Mouse (Mus musculus): ENCODE measurements around the gene Ak7. TPM values are rescaled to one million over a fixed set of nuclear protein-coding genes. Genes with fewer than 3 reads are reported as not detected.

Ak7 gene
- polyA plus RNA-seq, 1 experiment from 2014 or later: 1.0 TPM

DNA sequence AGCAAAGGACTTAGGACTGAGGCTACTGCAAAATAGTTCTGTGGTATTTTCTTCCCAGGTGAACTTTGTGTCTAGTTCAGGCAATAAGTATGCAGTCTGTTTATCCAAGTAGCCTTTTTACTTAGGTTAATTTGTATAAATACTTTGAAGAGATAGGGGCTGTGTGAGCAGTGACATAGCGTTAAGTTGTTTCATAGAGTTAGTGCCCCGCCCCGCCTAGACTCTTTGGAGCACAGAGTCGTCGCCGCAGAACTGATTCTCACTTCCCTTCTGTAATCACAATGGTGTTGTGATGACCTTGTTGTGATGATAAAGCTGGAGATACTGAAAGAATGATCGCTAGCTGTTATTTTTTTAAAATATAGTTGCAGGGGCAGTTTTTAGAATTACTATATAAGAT is 101.6 kb downstream of the Ak7 start:
- no peak for ATAC-seq
- 97% methylated on average over 7 of the region's 7 CpGs for WGBS
- H3K9ac ChIP-seq: no peak overlapping the region
- H3K36me3 ChIP-seq (ENCODE audit: poor library complexity, severe bottlenecking): peaks cover 84% of the 10 kb centered on the region
- H3K4me2 ChIP-seq: no peak overlapping the region
- no peaks in the 10 kb centered on the region for H3K9me3 ChIP-seq (replicated peaks)
- no peak overlapping the region for H3K27ac ChIP-seq
- no peaks in the 10 kb centered on the region for H3K4me1 ChIP-seq
- no peaks in the 10 kb centered on the region for H3K27me3 ChIP-seq
- no peak overlapping the region for H3K4me3 ChIP-seq

DNA sequence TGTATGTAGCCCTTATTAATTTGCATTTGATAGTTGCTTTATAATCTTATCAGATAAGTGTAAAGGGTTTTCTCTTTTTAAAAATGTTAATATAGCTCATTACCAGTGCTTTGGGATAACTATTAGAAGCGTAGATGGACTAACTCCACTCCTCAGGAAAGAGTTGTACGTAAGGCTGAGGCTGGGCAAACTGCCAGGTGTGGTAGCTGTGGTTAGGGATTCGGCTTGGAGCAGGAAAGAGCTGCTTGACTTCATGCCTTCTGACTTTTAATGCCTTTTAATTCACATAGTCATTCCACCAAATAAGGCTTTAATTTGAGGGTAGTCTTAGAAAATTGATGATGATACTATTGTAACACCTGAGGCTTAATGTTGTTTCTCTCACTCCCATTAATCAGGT is 103.2 kb downstream of the Ak7 start:
- Histone ChIP-seq H3K27me3 (no peaks in the 10 kb centered on the region), H3K9me3 (replicated peaks) (no peaks in the 10 kb centered on the region), H3K4me1 (no peaks in the 10 kb centered on the region), H3K36me3 (ENCODE audit: poor library complexity, severe bottlenecking) (peaks cover 80% of the 10 kb centered on the region), H3K4me3 (no peak overlapping the region), H3K27ac (no peak overlapping the region), H3K9ac (no peak overlapping the region), H3K4me2 (no peak overlapping the region)
- no peak for ATAC-seq
- WGBS: 73% methylated on average over 3 of the region's 3 CpGs

DNA sequence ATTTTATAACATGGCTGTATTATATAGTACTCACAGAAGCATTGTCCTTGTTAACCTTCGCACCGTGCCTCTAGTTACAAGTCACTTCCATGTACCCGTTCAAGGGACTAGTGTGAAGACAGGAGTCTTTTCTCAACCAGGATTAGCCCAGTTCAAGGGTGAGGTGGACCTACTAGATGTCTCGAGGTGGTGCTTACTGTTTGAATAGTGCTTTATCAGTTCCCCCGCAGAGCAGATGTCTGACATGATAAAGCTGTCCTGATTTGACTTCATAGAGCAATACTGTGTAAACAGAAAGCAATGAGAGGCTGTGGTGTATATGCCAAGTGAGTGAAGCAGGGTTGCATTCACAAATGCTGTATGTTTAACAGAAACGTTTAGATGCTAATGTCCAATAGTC is 104.8 kb downstream of the Ak7 start:
- Histone ChIP-seq H3K4me3 (no peak overlapping the region), H3K27ac (no peak overlapping the region), H3K9me3 (replicated peaks) (no peaks in the 10 kb centered on the region), H3K4me1 (no peaks in the 10 kb centered on the region), H3K27me3 (no peaks in the 10 kb centered on the region), H3K4me2 (no peak overlapping the region), H3K9ac (no peak overlapping the region), H3K36me3 (ENCODE audit: poor library complexity, severe bottlenecking) (peaks cover 76% of the 10 kb centered on the region)
- 90% methylated on average over 6 of the region's 6 CpGs for WGBS
- ATAC-seq: no peak

DNA sequence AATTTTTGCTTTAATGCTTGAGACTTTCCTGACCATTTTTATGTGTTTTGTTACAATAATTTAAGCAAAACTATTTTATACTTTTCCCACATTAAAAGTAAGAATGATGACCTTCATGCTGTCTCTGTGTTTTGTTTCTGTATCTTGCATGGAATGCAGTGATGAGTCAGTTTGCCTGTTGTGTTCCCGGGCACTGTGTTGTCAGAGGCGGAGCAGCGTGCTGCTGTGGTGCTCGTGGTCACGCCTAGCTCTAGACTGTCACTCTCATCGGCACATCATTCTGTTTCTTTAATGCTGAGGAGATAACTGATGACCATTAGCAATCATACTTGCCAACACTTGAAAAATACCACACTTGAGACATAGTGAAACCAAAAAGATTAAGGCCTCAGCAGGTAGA is 108.2 kb downstream of the Ak7 start:
- no peak for ATAC-seq
- no peak overlapping the region for H3K9ac ChIP-seq
- H3K36me3 ChIP-seq (ENCODE audit: poor library complexity, severe bottlenecking): peaks cover 67% of the 10 kb centered on the region
- H3K4me2 ChIP-seq: no peak overlapping the region
- H3K27me3 ChIP-seq: no peaks in the 10 kb centered on the region
- H3K4me1 ChIP-seq: no peaks in the 10 kb centered on the region
- H3K9me3 ChIP-seq (replicated peaks): no peaks in the 10 kb centered on the region
- H3K27ac ChIP-seq: no peak overlapping the region
- 95% methylated on average over 6 of the region's 6 CpGs for WGBS
- H3K4me3 ChIP-seq: no peak overlapping the region

DNA sequence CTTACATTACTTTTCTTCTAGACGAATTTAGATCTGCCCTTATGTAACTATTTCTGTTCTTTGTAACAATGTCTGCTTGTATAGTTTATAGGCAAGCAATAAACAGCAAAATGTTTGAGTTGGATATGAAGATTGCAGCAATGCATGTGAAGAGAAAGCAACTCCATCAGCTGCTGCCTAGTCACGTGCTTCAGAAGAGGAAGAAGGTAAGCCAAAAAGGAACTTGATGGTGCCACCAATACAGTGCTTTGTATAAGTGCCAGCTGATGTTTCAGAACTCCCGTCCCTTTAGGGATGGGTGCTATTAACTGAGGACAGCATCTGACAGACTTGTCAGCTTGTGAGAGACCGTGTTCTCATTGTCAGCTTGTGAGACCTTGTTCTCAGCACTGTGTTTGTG is 117.7 kb downstream of the Ak7 start:
- no peaks in the 10 kb centered on the region for H3K27me3 ChIP-seq
- no peaks in the 10 kb centered on the region for H3K4me1 ChIP-seq
- no peak overlapping the region for H3K4me3 ChIP-seq
- 85% methylated on average over 4 of the region's 4 CpGs for WGBS
- no peaks in the 10 kb centered on the region for H3K9me3 ChIP-seq (replicated peaks)
- H3K27ac ChIP-seq: no peak overlapping the region
- ATAC-seq: no peak
- peaks cover 87% of the 10 kb centered on the region for H3K36me3 ChIP-seq (ENCODE audit: poor library complexity, severe bottlenecking)
- no peak overlapping the region for H3K9ac ChIP-seq
- H3K4me2 ChIP-seq: no peak overlapping the region

DNA sequence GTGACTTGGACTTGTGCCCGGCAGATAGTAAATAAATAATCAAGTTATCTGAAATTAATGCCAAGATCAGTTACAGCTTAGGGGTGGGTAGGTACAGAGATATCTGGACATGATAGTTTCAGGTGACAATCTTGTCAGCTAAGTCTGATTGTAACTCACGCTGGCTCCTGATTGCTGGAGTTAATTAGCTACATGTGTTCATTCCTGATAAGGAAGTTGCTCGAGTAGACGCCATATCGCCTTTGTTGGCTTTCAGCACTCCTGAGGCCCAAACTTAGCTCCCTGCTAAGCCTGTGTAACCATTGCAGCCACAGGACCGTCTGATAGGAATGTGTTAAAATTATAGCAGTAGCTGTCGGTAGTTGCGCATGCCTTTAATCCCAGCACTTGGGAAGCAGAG is 119.0 kb downstream of the Ak7 start:
- H3K9ac ChIP-seq: no peak overlapping the region
- H3K36me3 ChIP-seq (ENCODE audit: poor library complexity, severe bottlenecking): peaks cover 92% of the 10 kb centered on the region
- H3K27ac ChIP-seq: no peak overlapping the region
- H3K4me2 ChIP-seq: no peak overlapping the region
- H3K4me3 ChIP-seq: no peak overlapping the region
- ATAC-seq: no peak
- no peaks in the 10 kb centered on the region for H3K9me3 ChIP-seq (replicated peaks)
- 89% methylated on average over 8 of the region's 8 CpGs for WGBS
- no peaks in the 10 kb centered on the region for H3K4me1 ChIP-seq
- H3K27me3 ChIP-seq: no peaks in the 10 kb centered on the region

DNA sequence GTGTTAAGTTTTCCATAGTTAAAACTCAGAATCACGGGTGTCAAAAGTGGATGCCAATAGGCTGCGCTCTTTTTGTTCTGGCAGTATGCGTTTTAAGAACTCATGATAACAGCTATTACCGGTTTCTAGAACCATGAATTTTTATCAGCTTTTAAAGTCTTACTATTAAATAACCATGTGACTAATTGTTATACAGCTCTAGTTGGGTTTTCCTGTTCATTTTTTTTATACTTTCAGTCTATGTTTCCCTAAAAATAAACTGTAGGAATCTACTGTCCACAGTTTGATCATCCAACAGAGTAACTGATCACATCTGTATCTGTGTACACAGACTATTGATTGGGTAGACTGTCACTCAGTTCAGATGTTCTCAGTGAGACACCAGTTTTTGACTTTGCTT is 119.5 kb downstream of the Ak7 start:
- WGBS: 92% methylated on average over 4 of the region's 4 CpGs
- H3K36me3 ChIP-seq (ENCODE audit: poor library complexity, severe bottlenecking): peaks cover 90% of the 10 kb centered on the region

More for the DNA sequence above, 119.5 kb downstream of the Ak7 start:
- H3K9me3 ChIP-seq (replicated peaks): no peaks in the 10 kb centered on the region
- H3K27me3 ChIP-seq: no peaks in the 10 kb centered on the region
- H3K9ac ChIP-seq: no peak overlapping the region
- no peak overlapping the region for H3K4me2 ChIP-seq
- no peak for ATAC-seq
- no peak overlapping the region for H3K4me3 ChIP-seq
- H3K4me1 ChIP-seq: no peaks in the 10 kb centered on the region
- no peak overlapping the region for H3K27ac ChIP-seq

Other genes with a start within 250 kb of the Ak7 start
- 0.21 and 0.29 TPM in 2 replicates for gene Bdkrb2, start 142.8 kb upstream of the Ak7 start, polyA plus RNA-seq (2015; fragmentation: Nextera tagmentation; extraction: Ambion mirVana)
- gene Bdkrb1, start 102.9 kb upstream of the Ak7 start, polyA plus RNA-seq (2015; fragmentation: Nextera tagmentation; extraction: Ambion mirVana): not detected in 2 replicates
- gene Gskip, start 21.1 kb upstream of the Ak7 start, polyA plus RNA-seq (2015; fragmentation: Nextera tagmentation; extraction: Ambion mirVana): 28.9 and 32.2 TPM in 2 replicates
- 11.5 and 13.0 TPM in 2 replicates for gene Atg2b, start 20.8 kb upstream of the Ak7 start, polyA plus RNA-seq (2015; fragmentation: Nextera tagmentation; extraction: Ambion mirVana)
- 236 and 250 TPM in 2 replicates for gene Papola, start 78.7 kb downstream of the Ak7 start, polyA plus RNA-seq (2015; fragmentation: Nextera tagmentation; extraction: Ambion mirVana)